Mouse (Mus musculus) adrenal gland, adult (tissue): ENCODE data around the gene Col28a1.
"Not testable (repeated sequence)": the region's sequence is repeated elsewhere in the genome, so short reads cannot be mapped to it uniquely, and the experiment has no call there.

Source experiments
- DNase-seq, 2 experiments: peaks; one replicate each; pipeline ENCODE4 v3.0.0; 2022 to 2023; ENCODE audit warnings: low spot score in 1 of 2; ENCODE audit not compliant: inconsistent age in 2 of 2

Col28a1 gene

GRCm38 (mm10) chr6:8025332-8026129, 166.9 kb downstream of the Col28a1 start:
- no peak for DNase-seq

- DNase-seq: no peak
Measured at GRCm38 (mm10) chr6:8023527-8023926, 168.9 kb downstream of the Col28a1 start.

GRCm38 (mm10) chr6:7994736-7995135, 197.7 kb downstream of the Col28a1 start:
- no peak for DNase-seq

GRCm38 (mm10) chr6:7983646-7983979, 208.8 kb downstream of the Col28a1 start:
- peak; percentile 46 to 73 for DNase-seq

- not testable (repeated sequence) for DNase-seq
Measured at GRCm38 (mm10) chr6:7982958-7983645, 209.3 kb downstream of the Col28a1 start.

- no peak for DNase-seq
Measured at GRCm38 (mm10) chr6:7971020-7971760, 221.2 kb downstream of the Col28a1 start.

GRCm38 (mm10) chr6:7969376-7969775, 223.0 kb downstream of the Col28a1 start:
- DNase-seq: no peak

- peak in 1 of 2 experiments; percentile 29 for DNase-seq
Measured at GRCm38 (mm10) chr6:7965833-7966522, 226.4 kb downstream of the Col28a1 start.

GRCm38 (mm10) chr6:7962749-7963148, 229.7 kb downstream of the Col28a1 start:
- DNase-seq: no peak

GRCm38 (mm10) chr6:7952208-7952607, 240.2 kb downstream of the Col28a1 start:
- no peak for DNase-seq

- no peak for DNase-seq
Measured at GRCm38 (mm10) chr6:7951778-7952177, 240.6 kb downstream of the Col28a1 start.
